ENCODE assay signal across 28 mouse cellular contexts in genomic region chr2:70944511-70945305, GRCm38 (mm10).
DNase-seq lines count a peak whose midpoint lies in the region; ATAC-seq and TF ChIP-seq lines count a peak whose summit lies in the region.
"Had no signal": no experiment of that assay in that cellular context is flagged by ENCODE, and none has a peak within 500 bp of the region (broad histone marks: within the 10 kb centered on the region; RNA-seq: fewer than 3 reads in every experiment).

No protein-coding gene starts in this region.

- no peak overlapping the region for H3K27ac ChIP-seq in kidney, embryonic 16.5 days (ENCODE audit: low read length)
- H3K27ac ChIP-seq: heart, embryonic 13.5 days; hindbrain, embryonic 14.5 days; liver, embryonic 14.5 days; lung, embryonic 15.5 days had no signal

- no peak for ATAC-seq in kidney, embryonic 16.5 days (ENCODE audit: low FRiP score, low TSS enrichment)
- ATAC-seq: activated CD4-positive, CD25-positive, alpha-beta regulatory T cell, adult 4 months; CD4-positive, CD25-positive, alpha-beta regulatory T cell, adult 4 months; forebrain, postnatal 0 days; intestine, postnatal 0 days; midbrain, embryonic 16.5 days had no signal

- 83% methylated on average over 8 of the region's 8 CpGs for WGBS in kidney, embryonic 16.5 days
- WGBS in lung, adult 2 months, result 42% methylated on average over 8 of the region's 8 CpGs

- no peaks in the 10 kb centered on the region for H3K36me3 ChIP-seq in kidney, embryonic 16.5 days (ENCODE audit: insufficient read depth, low read length)
- H3K36me3 ChIP-seq: heart, embryonic 13.5 days; lung, embryonic 15.5 days had no signal

- H3K4me1 ChIP-seq in kidney, embryonic 16.5 days (ENCODE audit: insufficient read depth, low read length), result no peaks in the 10 kb centered on the region
- H3K4me1 ChIP-seq in lung, adult 2 months (ENCODE audit: control insufficient read depth, insufficient read depth, low read length), result no peaks in the 10 kb centered on the region
- H3K4me1 ChIP-seq: heart, embryonic 13.5 days had no signal

- no peaks in the 10 kb centered on the region for H3K27me3 ChIP-seq in kidney, embryonic 16.5 days (ENCODE audit: insufficient read depth, low read length)
- H3K27me3 ChIP-seq: heart, embryonic 13.5 days; lung, embryonic 15.5 days had no signal

- H3K9me3 ChIP-seq in kidney, embryonic 16.5 days (ENCODE audit: low read length), result no peaks in the 10 kb centered on the region
- H3K9me3 ChIP-seq: heart, embryonic 13.5 days; lung, embryonic 15.5 days had no signal

- DNase-seq in kidney, adult 8-10 months, result peak; percentile 9 to 13
- DNase-seq in lung, adult 2 months, result peak; percentile 31
- no peak for DNase-seq in lung, postnatal 4 days
- peak; percentile 38 to 52 for DNase-seq in spleen, postnatal 36 days (ENCODE audit: low spot score in 2 of 2)
- no peak for DNase-seq in spleen, postnatal 4 days (ENCODE audit: low spot score in 2 of 2)
- no peak for DNase-seq in T-cell, adult 2 months (ENCODE audit: low spot score)
- DNase-seq: adrenal gland, adult 2 months; adrenal gland, postnatal 36 days; cerebellum, adult 18-20 months; cerebellum, postnatal 14 days; forebrain, postnatal 0 days; gastrocnemius, postnatal 10 days; heart, postnatal 10 days; liver; right cerebral cortex, adult 18-20 months; thymus, adult 2 months; thymus, postnatal 36 days had no signal

- no peak for TF ChIP-seq CTCF in lung, adult 2 months (IDR thresholded peaks at IDR 0.05; ENCODE audit: insufficient read depth, low read length)

- no peak overlapping the region for H3K9ac ChIP-seq in kidney, embryonic 16.5 days (replicated peaks; ENCODE audit: low read length)
- H3K9ac ChIP-seq: forebrain, postnatal 0 days; heart, embryonic 13.5 days; hindbrain, embryonic 14.5 days; liver, embryonic 14.5 days; lung, embryonic 15.5 days had no signal

- no peak overlapping the region for H3K4me3 ChIP-seq in kidney, embryonic 16.5 days (ENCODE audit: low read length)
- H3K4me3 ChIP-seq in lung, adult 2 months (replicated peaks; ENCODE audit: extremely low read depth, low read depth, low read length), result no peak overlapping the region
- H3K4me3 ChIP-seq: erythroblast, embryonic 14.5 days; heart, embryonic 13.5 days; lung, embryonic 15.5 days had no signal

- TF ChIP-seq POLR2A in lung, adult 2 months (IDR thresholded peaks at IDR 0.05; ENCODE audit: borderline replicate concordance, extremely low read depth, low read depth, low read length), result no peak

- no peak overlapping the region for H3K4me2 ChIP-seq in kidney, embryonic 16.5 days (replicated peaks; ENCODE audit: low read depth, low read length)
- H3K4me2 ChIP-seq: heart, embryonic 13.5 days; hindbrain, embryonic 14.5 days; lung, embryonic 15.5 days; midbrain, embryonic 11.5 days had no signal

Comparison
In these comparisons a context has a peak if more than half of its experiments do, and no peak if none do; other contexts are left out.
1. DNase-seq: peak in kidney, adult 8-10 months (2 of 2), lung, adult 2 months (single experiment) and spleen, postnatal 36 days (2 of 2); none in lung, postnatal 4 days (0 of 2), spleen, postnatal 4 days (0 of 2) and T-cell, adult 2 months (single experiment).